Mouse (Mus musculus) T-helper 1 cell (primary cell): Measurements from ENCODE around the gene Cdc14a.

Experiments
- in situ Hi-C: fragments of 300-600 bp; cut with MboI, MseI; formaldehyde crosslinking; loops from one replicate; pipeline ENCODE4 v1.15.1; 2025; ENCODE audit warnings: high pct_unique_total_duplicates

The Cdc14a gene

DNA sequence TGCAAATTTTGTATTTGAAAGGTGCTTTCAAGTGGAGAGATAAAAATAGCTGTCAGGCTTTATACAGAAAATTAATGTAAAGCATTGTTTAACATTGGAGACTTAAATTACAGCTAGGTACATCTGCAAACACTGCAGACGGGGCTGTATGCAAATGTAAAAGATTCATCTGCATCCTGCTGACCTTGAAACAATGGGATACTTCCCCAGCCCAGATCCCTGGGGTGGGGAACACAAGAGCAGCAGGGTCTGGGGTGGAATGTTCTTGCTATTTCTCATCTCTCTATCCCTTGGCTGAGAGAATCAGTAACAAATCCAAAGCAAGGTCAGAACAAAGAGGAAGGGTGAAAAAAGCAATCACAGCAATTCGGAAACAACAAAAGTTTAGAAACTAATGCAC, 139.8 kb downstream of the Cdc14a start:
- in situ Hi-C loops: no loop called here

DNA sequence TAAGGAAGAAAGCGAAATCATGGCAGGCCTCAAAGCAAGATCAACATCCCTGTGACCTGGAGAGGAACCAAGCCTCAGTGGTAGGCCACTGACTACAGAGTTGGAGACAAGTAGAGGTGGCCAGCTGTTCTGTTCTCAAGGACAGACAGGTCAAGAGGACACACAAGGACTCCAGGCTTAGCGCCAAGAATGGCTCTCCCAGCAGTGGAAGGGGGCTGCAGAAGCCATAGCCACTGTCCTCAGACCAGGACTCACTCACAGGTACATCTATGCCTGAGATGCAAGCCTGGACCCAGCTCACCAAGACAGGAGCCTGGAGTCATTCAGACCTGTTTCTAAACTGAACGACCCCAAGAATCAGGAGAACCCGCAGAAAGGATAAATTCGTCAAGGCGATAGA, 142.2 kb downstream of the Cdc14a start:
- in situ Hi-C loops: no loop called here

DNA sequence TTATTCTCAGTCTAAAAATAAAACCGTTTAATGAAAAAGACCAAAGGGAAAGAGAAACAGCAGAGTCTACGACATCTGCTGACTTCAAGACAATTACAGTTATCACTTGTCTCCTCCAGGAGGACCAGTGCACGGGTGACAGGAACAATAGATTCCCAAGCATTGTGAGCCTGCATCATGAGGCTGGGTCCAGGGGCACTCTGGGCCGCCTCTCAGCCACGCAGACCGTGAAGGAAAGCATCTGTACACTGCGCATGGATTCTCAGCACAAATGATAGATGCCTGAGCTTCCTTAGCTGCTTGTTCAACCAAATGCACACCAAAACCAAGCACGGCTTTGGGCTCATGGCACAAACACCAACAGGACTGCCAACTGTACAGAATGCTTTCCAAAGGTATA, 146.7 kb downstream of the Cdc14a start:
- in situ Hi-C loops: no loop called here

DNA sequence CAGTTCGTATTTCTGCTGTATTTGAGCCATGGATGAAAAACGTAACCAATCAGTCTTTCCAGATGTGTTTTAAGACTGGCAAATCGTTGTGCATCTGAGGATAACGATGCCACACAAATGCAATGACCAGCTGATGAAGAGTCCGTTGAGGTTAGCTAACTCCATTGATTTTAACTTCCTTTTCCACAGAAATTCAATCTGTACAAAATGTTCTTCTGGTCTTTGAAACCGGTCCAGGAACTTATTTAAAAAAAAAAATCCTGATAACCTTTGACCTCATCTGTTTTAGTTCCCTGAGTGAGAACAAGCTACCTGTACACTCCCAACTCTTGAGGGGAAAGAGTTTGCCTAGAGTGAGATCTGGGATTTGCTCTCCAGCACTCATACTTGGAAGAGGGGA, 152.2 kb downstream of the Cdc14a start:
- in situ Hi-C loops: no loop called here

DNA sequence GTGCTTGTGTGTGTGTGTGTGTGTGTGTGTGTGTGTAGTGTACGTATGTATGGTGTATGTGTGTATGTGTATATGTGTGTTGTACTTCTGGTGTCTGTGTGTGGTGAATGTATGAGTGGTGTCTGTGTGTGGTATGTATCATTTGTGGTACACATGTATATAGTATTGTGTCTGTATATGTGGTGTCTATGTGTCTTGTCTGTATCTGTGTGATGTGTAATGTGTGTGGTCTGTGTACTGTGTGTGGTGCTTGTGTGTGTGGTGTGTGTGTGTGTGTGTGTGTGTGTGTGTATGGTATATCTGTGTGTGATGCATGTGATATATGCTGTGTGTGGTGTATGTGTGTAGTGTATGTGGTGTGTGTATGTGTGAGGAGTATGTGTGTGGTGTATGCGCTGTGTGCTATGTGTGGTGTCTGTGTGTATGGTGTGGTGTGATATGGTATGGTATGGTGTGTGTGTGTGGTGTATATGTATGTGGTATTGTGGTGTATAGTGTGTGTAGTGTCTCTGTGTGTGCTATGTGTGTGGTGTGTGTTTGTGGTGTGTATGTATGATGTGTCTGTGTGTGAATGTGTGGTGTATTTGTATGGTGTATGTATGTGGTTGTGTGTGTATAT, 156.7 kb downstream of the Cdc14a start:
- in situ Hi-C loops: no loop called here

DNA sequence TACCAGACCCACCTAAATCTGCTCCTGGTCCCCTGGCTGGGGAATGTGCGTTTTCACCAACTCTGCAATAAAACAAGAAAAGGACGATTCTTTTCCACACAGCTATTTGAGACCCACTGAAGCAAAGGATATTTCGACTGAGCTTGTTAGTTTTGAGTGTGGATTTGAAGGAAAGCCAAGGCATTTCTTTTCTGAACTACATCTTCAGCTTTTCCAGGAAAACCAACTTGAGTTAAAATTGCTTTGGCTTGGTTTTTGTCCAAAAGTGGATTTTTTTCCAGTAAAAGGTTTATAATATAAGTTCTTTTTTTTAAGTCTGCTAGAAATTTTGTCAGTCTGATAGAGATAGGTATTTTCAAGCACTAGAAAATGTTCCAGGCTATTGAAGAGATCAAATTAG, 157.5 kb downstream of the Cdc14a start:
- in situ Hi-C loops: no loop called here

DNA sequence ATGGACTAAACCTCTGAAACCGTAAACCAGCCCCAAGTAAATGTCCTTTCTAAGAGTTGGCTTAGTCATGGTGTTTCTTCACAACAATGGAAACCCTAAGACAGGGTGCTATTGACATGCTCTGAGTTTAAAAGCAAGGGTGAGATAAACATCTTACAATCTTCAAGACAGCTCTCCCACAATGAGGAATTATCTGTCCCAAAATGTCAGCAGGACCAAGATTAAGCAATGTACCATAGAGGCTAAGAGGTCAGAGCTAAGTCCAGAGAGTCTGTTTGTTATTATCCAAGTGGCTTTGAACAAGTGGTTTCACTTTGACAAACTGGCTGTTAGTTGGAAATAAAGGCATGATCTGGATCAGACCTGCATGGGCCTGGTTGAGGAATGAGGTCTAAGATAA, 159.9 kb downstream of the Cdc14a start:
- in situ Hi-C loops: no loop called here

DNA sequence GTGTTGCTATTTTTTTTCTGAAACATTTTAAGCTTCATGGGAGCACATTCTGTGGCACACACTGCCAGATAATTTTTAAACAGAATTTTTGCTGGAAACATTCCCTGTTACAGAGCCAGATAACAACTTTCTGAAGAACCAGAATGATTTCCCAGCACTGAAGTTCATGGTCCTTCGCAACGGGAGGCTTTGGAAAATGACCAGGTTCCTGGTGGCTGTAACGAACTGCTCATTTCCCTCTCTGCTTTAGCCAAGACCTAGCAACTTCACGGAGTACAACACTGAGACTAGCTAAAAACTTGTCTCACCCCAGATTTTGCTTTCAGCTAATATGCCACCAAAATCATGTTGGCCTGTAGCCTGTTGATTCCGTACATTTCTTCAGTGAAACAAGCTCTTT, 160.8 kb downstream of the Cdc14a start:
- in situ Hi-C loops: no loop called here

DNA sequence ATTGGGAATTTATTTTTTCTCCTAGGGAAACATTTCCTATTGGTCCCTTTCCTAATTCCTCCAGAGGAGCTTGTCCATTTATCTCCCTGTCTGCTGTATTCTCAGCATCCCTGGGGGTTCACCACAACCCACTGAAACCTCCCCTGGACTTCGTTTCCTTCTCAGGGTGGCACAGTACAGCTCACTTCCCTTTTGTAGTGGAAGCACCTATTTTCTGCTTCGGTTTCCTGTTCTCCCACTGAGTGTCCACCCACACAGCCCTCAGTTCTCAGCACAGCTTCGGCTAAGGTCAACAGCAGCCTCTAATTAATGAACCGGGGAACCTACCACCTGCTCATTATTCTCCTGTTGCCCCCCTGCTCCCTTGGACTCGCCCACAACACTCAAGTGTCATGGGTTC, 167.7 kb downstream of the Cdc14a start:
- in situ Hi-C loops: no loop called here

DNA sequence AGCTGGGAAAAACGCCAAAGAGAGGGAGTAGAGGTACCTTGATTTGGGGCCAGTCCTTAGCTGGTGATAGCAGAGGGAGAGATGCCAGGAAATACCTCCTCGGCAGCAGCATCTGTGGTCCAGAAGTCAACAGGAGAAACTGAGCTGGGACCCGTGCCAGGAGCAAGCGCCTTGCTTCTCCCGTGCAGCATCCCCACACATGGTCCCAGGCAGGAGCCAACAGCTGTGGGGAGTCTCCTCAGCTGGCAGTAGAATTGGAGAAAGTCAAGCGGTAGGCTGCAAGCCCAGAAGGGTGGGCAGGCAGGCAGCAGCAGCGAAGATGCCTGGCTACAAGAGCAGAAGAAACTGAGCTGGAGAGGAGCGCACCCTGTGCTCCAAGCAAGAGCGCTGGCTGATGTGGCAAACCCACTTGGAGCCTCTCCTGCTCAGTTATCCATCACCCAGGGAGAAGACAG, 170.7 kb downstream of the Cdc14a start, which contains the start of gene Gpr88:
Gpr88 (minus strand) TSS at position 427 of the 455 bp plus-strand sequence.
- in situ Hi-C loops: no loop called here

DNA sequence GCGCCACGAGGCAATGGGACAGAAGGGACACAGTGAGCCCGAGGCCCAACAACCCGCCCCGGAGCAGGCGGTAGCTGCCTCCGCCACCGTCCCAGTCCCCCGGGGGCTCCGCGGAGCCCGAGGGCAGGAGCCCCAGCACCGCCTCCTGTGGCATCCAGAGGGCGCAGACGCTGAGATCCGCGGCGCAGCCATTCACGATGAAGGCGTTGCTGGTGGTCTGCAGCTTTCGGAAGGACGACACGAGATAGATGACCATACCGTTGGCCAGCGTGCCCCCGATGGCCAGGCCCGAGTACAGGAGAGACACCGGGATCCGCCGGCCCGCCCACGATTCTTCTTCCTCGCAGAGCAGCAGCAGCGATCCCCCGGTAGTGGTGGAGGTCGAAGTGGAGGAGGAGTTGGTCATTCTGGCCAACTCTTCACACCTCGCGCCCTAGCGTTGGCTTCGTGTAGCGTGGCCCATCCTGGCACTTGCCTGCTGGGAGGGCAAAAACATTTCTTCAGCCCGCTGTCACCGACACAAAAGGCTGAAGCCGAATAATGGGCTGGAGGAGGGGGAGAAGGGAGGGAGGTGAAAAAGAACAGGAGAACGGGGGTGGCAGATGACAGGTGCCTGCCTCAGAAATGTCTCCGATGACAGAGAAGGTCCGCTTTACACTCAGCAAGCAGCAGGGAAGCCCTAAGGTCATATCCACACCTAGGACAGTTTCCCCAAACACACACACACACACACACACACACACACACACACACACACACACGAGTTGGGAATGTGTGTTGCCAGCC, 171.4 kb downstream of the Cdc14a start:
- in situ Hi-C loops: no loop called here

DNA sequence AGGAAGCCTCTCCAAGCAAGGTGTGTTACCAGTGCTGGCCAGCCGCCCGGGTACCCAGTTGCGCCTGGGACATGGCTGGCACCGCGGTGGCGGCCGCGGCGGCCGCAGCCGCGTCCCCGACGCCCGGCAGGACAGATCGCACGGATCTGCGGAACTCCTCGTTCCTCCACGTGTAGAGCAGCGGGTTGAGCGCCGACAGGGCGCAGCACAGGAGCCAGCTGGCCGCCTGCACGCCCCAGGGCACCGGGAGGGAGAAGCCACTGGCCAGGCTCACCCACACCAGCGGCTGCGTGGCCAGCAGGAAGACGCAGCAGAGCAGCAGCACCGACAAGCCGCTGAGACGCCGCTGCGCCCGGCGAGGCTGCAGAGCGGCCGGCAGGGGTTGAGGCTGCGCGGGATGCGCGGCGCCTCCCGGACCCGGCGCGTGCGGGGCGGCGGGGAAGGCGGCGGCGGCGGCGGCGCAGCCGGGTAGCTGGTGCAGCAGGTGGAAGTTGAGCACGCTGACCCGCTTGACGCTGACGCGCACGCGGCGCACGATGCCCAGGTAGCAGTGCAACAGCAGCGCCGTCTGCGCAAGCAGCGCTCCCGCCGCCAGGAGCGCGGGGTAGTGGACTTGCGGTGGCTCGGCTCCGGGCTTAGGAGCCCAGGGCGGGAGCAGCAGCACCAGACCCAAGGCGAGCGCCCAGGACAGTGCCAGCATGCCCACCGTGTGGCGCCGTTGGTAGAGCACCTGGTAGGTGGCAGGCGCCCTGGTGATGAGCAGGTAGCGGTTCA, 172.2 kb downstream of the Cdc14a start:
- in situ Hi-C loops: no loop called here

DNA sequence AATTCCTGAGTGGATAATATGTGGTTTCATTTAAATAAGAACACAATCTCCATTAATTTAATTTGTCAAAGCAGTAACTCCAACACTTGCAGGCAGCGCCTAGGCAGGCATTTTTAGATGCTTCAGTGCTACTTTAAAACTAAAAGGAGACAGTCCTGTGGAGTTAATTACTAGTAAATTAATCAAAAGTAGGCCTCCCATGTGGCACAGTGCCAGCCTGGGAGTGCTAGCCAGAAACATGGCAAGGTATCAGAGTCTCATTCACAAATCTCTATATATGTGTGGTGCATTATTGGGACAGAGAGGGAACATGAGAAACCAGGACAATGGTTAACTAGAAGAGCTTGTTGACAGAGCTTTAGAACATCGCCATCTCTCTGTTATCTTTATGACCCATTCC, 174.8 kb downstream of the Cdc14a start:
- in situ Hi-C loops: no loop called here

DNA sequence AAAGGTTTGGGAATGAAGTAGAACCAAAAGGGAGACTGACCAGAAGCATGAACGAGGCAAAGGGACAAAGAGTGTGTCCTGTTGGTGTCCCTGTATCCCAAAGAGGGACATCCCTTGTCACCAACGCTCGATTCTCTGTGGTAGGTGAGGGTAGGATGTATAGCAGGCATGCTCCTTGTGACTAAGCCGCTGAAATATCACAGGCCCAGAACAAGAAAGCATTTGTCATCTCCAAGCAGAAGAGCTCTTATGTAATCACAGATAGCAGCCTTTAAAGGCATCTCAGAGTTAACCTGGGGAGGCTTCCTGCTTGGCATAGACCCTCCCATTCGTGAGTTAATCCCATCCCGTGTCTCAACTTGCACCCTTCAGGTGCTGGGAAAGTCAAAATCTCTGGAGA, 179.4 kb downstream of the Cdc14a start:
- in situ Hi-C loops: no loop called here

DNA sequence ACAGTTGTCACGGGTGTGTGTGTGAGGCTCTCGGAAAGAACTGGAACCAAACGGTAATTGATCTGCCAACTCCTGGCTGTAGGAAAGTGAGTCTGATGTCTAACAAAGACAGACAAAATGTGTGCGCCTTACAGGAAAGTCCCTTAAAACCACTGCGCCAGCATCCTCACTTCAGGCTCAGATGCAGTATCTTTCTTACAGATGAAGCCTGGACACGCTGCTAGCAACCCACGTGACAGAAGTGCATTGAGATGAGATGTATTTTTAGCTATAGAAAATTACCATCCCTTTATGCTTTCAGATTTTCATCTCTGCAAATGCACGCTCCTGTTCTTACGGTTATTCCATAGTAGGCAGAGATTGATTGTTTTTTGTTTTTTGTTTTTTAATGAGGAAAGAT, 181.1 kb downstream of the Cdc14a start:
- in situ Hi-C loops: no loop called here

DNA sequence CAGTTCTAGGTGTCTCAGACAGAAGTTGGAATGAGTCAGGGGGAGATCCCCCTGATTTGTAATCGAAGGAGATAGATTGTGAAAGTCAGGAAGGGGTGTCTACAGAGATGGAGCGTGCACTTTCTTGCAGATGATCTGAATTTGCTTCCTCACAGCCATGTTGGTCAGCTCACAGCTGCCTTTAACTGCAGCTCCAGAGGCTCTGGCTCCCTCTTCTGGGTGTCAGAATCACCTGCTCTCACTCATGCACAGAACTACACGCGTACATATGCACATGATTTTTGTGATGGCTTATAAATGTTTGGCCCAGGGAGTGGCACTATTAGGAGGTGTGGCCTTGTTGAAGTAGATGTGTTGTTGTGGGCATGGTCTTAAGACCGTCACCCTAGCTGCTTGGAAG, 186.3 kb downstream of the Cdc14a start:
- in situ Hi-C loops: no loop called here

DNA sequence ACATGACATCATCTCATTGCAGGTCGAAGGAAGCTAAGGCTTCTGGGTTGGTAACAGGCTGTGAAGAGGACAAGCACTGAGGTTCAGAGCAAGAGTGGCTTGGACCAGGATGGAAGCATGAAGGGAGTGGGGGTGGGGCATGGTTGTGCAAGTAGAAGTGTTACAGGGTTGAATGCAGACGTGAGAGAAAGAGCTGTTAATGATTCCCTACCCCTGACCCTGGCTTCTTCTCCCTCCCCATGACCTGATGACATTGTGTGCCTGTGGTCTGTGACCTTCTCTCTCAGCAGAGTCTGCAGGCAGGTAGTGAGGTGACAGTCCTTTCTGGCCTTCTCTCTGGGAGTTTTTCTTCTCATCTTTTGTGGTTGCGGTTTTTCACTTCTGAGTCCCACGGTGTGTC, 187.0 kb downstream of the Cdc14a start:
- in situ Hi-C loops: no loop called here

DNA sequence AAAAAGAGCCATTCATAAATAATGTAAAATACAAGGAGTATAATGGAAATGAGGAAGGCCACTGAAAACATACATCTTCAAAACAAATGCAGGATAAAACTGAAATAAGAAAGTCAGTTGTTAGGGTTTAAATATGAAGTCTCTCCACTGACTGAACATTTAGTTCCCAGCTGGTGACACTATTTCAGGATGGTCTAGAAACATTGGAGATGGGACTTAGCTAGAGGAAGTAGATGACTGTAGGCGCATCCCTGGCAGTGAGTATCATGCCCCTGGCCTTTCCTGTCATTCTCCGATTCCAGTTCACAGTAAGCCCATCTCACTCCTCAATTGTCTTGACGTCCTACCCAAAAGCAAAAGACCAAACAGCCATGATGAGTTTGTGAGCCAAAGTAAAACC, 190.3 kb downstream of the Cdc14a start:
- in situ Hi-C loops: no loop called here

DNA sequence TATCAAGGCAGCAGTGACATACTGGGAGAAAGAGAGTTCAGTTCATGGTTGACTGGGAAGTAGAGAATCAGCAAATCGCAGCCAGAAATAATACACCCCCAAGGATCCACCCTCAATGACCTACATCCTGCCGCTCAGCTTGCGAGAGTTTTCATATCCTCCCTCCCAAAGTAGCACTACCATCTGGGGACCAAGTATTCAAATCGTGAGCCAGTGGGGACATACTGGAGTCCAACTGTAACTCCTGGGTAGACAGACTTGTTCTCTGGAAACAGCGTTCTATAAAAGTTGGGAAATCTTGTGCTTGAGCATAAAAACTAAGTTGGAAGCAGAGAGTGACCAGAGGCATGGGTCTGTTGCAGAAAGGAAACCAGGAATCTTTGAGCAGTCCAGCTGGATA, 191.1 kb downstream of the Cdc14a start:
- in situ Hi-C loops: no loop called here

DNA sequence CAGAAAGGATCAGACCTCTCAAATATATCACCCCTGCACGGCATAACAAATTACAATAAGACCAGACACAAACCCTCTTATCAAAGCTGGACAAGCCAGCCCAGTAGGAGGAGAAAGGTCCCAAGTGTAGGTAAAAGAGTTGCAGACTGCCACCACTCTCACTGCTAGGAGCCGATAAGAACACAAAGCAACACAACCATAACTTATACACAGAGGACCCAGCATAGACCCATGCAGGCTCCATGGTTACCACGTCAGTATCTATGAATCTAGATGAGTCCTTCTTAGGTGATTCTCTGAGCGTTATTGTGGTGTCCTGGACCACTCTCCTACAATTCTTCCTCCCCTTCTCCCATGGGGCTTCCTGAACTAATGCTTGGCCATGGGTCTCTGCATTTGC, 194.5 kb downstream of the Cdc14a start:
- in situ Hi-C loops: no loop called here

DNA sequence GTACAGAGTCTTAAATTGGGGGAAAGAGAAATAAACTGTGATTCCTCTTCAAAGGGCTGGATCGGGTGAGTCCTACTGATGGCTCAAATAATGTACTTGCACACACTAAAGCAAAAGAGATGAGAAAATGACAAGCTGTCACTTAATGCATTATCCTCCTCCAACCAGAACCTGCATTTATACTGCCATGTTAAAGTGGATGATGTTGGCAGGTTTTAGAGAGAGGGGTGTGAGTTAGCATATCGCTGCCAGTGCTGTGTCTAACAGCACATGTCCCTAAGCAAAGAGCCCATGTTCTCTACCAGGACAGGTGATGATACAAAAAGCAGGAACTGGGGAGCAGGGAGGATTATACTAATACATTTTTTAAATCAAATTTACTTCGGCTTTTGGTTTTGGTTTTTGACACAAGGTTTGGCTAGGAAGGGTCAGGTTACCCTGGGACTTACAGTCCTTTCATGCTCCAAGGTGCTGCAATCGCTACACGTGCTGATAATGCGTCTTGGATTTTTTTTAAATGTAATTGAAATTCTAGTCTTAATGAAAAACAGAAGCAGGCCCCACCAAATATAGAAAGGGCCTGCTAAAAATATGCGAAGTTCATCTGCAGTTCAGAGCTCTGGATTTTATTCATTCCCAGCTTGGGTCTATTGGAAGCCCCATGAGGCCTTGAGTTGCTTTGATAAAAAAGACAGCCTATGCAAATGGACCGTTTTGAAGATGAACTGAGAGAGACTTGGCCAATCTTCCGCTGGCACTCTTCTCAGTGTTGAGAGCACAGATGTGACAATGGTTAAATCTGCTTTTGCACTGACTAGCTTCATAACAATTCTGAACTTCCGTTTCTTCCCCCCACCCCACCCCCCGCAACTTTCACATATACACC, 195.2 kb downstream of the Cdc14a start:
- in situ Hi-C loops: no loop called here

DNA sequence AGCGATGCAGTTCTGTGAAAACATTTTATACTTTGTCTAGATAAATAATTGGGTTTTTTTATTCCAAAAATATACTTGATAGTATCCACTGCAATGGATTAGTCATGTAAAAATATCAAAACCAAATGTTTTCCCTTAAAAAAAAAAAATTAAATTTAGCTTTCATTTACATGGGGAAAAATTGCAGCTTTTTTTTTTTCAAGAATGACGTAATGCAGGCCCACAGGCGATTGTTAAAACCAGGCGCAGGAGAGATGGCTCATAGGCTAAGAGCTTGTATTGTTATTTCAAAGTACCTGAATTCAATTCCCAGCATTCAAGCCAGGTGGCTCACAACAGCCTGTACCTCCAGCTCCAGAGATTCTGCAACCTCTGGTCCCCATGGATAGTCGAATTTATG, 196.4 kb downstream of the Cdc14a start:
- in situ Hi-C loops: no loop called here
